Mouse (Mus musculus) spleen, adult 2 months (tissue): ENCODE data around the gene Sh3d21.
"Not testable (repeated sequence)": the region's sequence is repeated elsewhere in the genome, so short reads cannot be mapped to it uniquely, and the experiment has no call there.

ENCODE experiments used
- CTCF ChIP-seq: fragments of 200-500 bp; IDR thresholded peaks from 2 replicates; pipeline ENCODE4 v1.5.1; 2011; ENCODE audit warnings: mild to moderate bottlenecking, inconsistent platforms; ENCODE audit not compliant: insufficient read depth, insufficient read length, insufficient replicate concordance; ENCODE audit errors: extremely low read depth
- POLR2A ChIP-seq: fragments of 200-500 bp; IDR thresholded peaks from 2 replicates; pipeline ENCODE4 v1.6.1; 2011; ENCODE audit warnings: low read depth, low read length, inconsistent platforms

DNA sequence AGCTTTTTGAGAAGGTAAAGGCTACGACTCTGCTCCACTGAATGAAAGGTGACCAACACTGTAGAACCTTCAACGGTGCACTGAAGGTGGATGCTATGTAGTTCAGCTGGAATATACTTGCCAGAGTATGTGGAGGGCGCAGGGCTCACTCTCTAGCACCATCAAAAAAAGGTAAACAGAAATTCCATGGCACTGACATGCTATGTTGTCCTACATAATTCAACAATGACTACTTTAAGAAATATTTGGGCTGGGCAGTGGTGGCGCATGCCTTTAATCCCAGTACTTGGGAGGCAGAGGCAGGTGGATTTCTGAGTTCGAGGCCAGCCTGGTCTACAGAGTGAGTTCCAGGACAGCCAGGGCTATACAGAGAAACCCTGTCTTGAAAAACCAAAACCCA, 7.4 kb upstream of the Sh3d21 start:
- TF ChIP-seq POLR2A, CTCF: not testable (repeated sequence)
